Mouse (Mus musculus): ENCODE data around the gene Dnajc6. TPM values are rescaled to one million over a fixed set of nuclear protein-coding genes. Genes with fewer than 3 reads are reported as not detected.
A peak's percentile ranks its signal among the peaks of the same experiment; 100 is the strongest.

Dnajc6 gene
- polyA plus RNA-seq, 1 experiment from 2014 or later, result 2.6 TPM

GRCm38 (mm10) chr4:101647196-101647905 is 150.9 kb downstream of the Dnajc6 start, which contains the start of gene Leprot:
Leprot (plus strand) TSS chr4:101647718.
- H3K4me2 ChIP-seq (replicated peaks), result peak within 1 kb of the TSS; percentile 67
- peak; percentile 99 for ATAC-seq (ENCODE audit: insufficient number of reproducible peaks, insufficient read depth, low FRiP score, low TSS enrichment)
- H3K9ac ChIP-seq, result peak within 1 kb of the TSS; percentile 79
- H3K9me3 ChIP-seq, result no peaks in the 10 kb centered on the region
- no peaks in the 10 kb centered on the region for H3K36me3 ChIP-seq
- H3K4me3 ChIP-seq, result peak within 1 kb of the TSS; percentile 68
- WGBS, result under 1% methylated on average over 39 of the region's 39 CpGs
- peaks cover 14% of the 10 kb centered on the region for H3K4me1 ChIP-seq
- H3K27ac ChIP-seq, result peak within 1 kb of the TSS; percentile 91
- H3K27me3 ChIP-seq, result no peaks in the 10 kb centered on the region

- Histone ChIP-seq H3K4me1 (peaks cover 17% of the 10 kb centered on the region), H3K4me3 (peak overlapping the region; percentile 68), H3K27ac (peak overlapping the region; percentile 91), H3K9me3 (no peaks in the 10 kb centered on the region), H3K27me3 (no peaks in the 10 kb centered on the region), H3K9ac (peak overlapping the region; percentile 79), H3K4me2 (replicated peaks) (peak overlapping the region; percentile 67), H3K36me3 (no peaks in the 10 kb centered on the region)
- 1% methylated on average over 20 of the region's 20 CpGs for WGBS
- no peak for ATAC-seq (ENCODE audit: insufficient number of reproducible peaks, insufficient read depth, low FRiP score, low TSS enrichment)
These were observed 151.7 kb downstream of the Dnajc6 start for GRCm38 (mm10) chr4:101647976-101648642.

- H3K9me3 ChIP-seq, result no peaks in the 10 kb centered on the region
- whole genome bisulfite sequencing, result 77% methylated on average over 1 of the region's 1 CpGs
- H3K36me3 ChIP-seq, result no peaks in the 10 kb centered on the region
- peak overlapping the region; percentile 67 for H3K4me2 ChIP-seq (replicated peaks)
- H3K27ac ChIP-seq, result peak overlapping the region; percentile 91; the same call in 1 of the 2 replicates
- peak overlapping the region; percentile 79; the same call in 1 of the 2 replicates for H3K9ac ChIP-seq
- H3K4me3 ChIP-seq, result peak overlapping the region; percentile 68
- no peaks in the 10 kb centered on the region for H3K27me3 ChIP-seq
- peaks cover 23% of the 10 kb centered on the region for H3K4me1 ChIP-seq
- ATAC-seq (ENCODE audit: insufficient number of reproducible peaks, insufficient read depth, low FRiP score, low TSS enrichment), result no peak
These were observed 152.3 kb downstream of the Dnajc6 start for GRCm38 (mm10) chr4:101648745-101649144.

- no peak overlapping the region for H3K9ac ChIP-seq
- H3K4me3 ChIP-seq, result no peak overlapping the region
- WGBS, result 87% methylated on average over 2 of the region's 2 CpGs
- no peaks in the 10 kb centered on the region for H3K9me3 ChIP-seq
- H3K27ac ChIP-seq, result no peak overlapping the region
- H3K36me3 ChIP-seq, result no peaks in the 10 kb centered on the region
- no peak overlapping the region for H3K4me2 ChIP-seq (replicated peaks)
- H3K27me3 ChIP-seq, result no peaks in the 10 kb centered on the region
- peaks cover 35% of the 10 kb centered on the region for H3K4me1 ChIP-seq
- ATAC-seq (ENCODE audit: insufficient number of reproducible peaks, insufficient read depth, low FRiP score, low TSS enrichment), result no peak
These were observed 154.5 kb downstream of the Dnajc6 start for GRCm38 (mm10) chr4:101650961-101651360.

- no peak overlapping the region for H3K9ac ChIP-seq
- peak overlapping the region; percentile 74 for H3K27ac ChIP-seq
- H3K36me3 ChIP-seq, result peaks cover 9% of the 10 kb centered on the region; the same call in 1 of the 2 replicates
- no peak overlapping the region for H3K4me2 ChIP-seq (replicated peaks)
- H3K4me1 ChIP-seq, result peaks cover 27% of the 10 kb centered on the region
- H3K4me3 ChIP-seq, result no peak overlapping the region
- peak; percentile 49; the same call in 1 of the 2 replicates for ATAC-seq (ENCODE audit: insufficient number of reproducible peaks, insufficient read depth, low FRiP score, low TSS enrichment)
- no peaks in the 10 kb centered on the region for H3K9me3 ChIP-seq
- WGBS, result 36% methylated on average over 6 of the region's 6 CpGs
- H3K27me3 ChIP-seq, result no peaks in the 10 kb centered on the region
These were observed 157.8 kb downstream of the Dnajc6 start for GRCm38 (mm10) chr4:101654256-101654655.

- Histone ChIP-seq H3K27ac (peak overlapping the region; percentile 74; the same call in 1 of the 2 replicates), H3K9ac (no peak overlapping the region), H3K4me3 (no peak overlapping the region), H3K9me3 (no peaks in the 10 kb centered on the region), H3K4me1 (peaks cover 21% of the 10 kb centered on the region), H3K27me3 (no peaks in the 10 kb centered on the region), H3K4me2 (replicated peaks) (no peak overlapping the region), H3K36me3 (peaks cover 14% of the 10 kb centered on the region)
- 71% methylated on average over 4 of the region's 4 CpGs for WGBS
- no peak for ATAC-seq (ENCODE audit: insufficient number of reproducible peaks, insufficient read depth, low FRiP score, low TSS enrichment)
These were observed 158.5 kb downstream of the Dnajc6 start for GRCm38 (mm10) chr4:101654788-101655414.

GRCm38 (mm10) chr4:101655415-101655790 is 159.0 kb downstream of the Dnajc6 start:
- Histone ChIP-seq H3K4me2 (replicated peaks) (no peak overlapping the region), H3K4me3 (no peak overlapping the region), H3K9me3 (no peaks in the 10 kb centered on the region), H3K27me3 (no peaks in the 10 kb centered on the region), H3K9ac (no peak overlapping the region), H3K36me3 (peaks cover 18% of the 10 kb centered on the region), H3K27ac (no peak overlapping the region), H3K4me1 (peaks cover 21% of the 10 kb centered on the region)
- WGBS, result 90% methylated on average over 7 of the region's 7 CpGs
- ATAC-seq (ENCODE audit: insufficient number of reproducible peaks, insufficient read depth, low FRiP score, low TSS enrichment), result no peak

GRCm38 (mm10) chr4:101656056-101656455 is 159.6 kb downstream of the Dnajc6 start:
- Histone ChIP-seq H3K9me3 (no peaks in the 10 kb centered on the region), H3K4me3 (no peak overlapping the region), H3K4me1 (peaks cover 21% of the 10 kb centered on the region), H3K4me2 (replicated peaks) (no peak overlapping the region), H3K27me3 (no peaks in the 10 kb centered on the region), H3K27ac (no peak overlapping the region), H3K9ac (no peak overlapping the region), H3K36me3 (peaks cover 21% of the 10 kb centered on the region)
- WGBS, result 78% methylated on average over 15 of the region's 15 CpGs
- ATAC-seq (ENCODE audit: insufficient number of reproducible peaks, insufficient read depth, low FRiP score, low TSS enrichment), result no peak

GRCm38 (mm10) chr4:101656956-101657570 is 160.6 kb downstream of the Dnajc6 start:
- ATAC-seq (ENCODE audit: insufficient number of reproducible peaks, insufficient read depth, low FRiP score, low TSS enrichment), result no peak
- WGBS, result 56% methylated on average over 6 of the region's 6 CpGs
- Histone ChIP-seq H3K4me2 (replicated peaks) (no peak overlapping the region), H3K27ac (no peak overlapping the region), H3K4me3 (no peak overlapping the region), H3K9ac (no peak overlapping the region), H3K9me3 (no peaks in the 10 kb centered on the region), H3K4me1 (peaks cover 21% of the 10 kb centered on the region), H3K27me3 (no peaks in the 10 kb centered on the region), H3K36me3 (peaks cover 28% of the 10 kb centered on the region)

GRCm38 (mm10) chr4:101664160-101664750 is 167.8 kb downstream of the Dnajc6 start:
- H3K9ac ChIP-seq, result no peak overlapping the region
- no peak for ATAC-seq (ENCODE audit: insufficient number of reproducible peaks, insufficient read depth, low FRiP score, low TSS enrichment)
- H3K36me3 ChIP-seq, result peaks cover 31% of the 10 kb centered on the region
- H3K9me3 ChIP-seq, result peaks cover 5% of the 10 kb centered on the region; the same call in 1 of the 2 replicates
- no peak overlapping the region for H3K27ac ChIP-seq
- no peak overlapping the region for H3K4me2 ChIP-seq (replicated peaks)
- H3K27me3 ChIP-seq, result no peaks in the 10 kb centered on the region
- no peaks in the 10 kb centered on the region for H3K4me1 ChIP-seq
- 70% methylated on average over 9 of the region's 9 CpGs for WGBS
- no peak overlapping the region for H3K4me3 ChIP-seq

GRCm38 (mm10) chr4:101664766-101665165 is 168.3 kb downstream of the Dnajc6 start:
- 94% methylated on average over 4 of the region's 4 CpGs for WGBS

More at GRCm38 (mm10) chr4:101664766-101665165, 168.3 kb downstream of the Dnajc6 start:
- no peak overlapping the region for H3K9ac ChIP-seq
- no peak overlapping the region for H3K4me2 ChIP-seq (replicated peaks)
- H3K27ac ChIP-seq, result no peak overlapping the region
- H3K36me3 ChIP-seq, result peaks cover 26% of the 10 kb centered on the region
- no peaks in the 10 kb centered on the region for H3K4me1 ChIP-seq
- peaks cover 5% of the 10 kb centered on the region; the same call in 1 of the 2 replicates for H3K9me3 ChIP-seq
- no peaks in the 10 kb centered on the region for H3K27me3 ChIP-seq
- no peak overlapping the region for H3K4me3 ChIP-seq
- ATAC-seq (ENCODE audit: insufficient number of reproducible peaks, insufficient read depth, low FRiP score, low TSS enrichment), result no peak

Data from embryonic facial prominence, embryonic 12.5 days (tissue).